Mouse (Mus musculus): Measurements from ENCODE around the gene Hist2h3c2.

- TF ChIP-seq CTCF (IDR thresholded peaks at IDR 0.05; ENCODE audit: low read depth, low read length), result no peak
- no peak for TF ChIP-seq POLR2A (IDR thresholded peaks at IDR 0.05; ENCODE audit: borderline replicate concordance, low read depth, low read length)
Observed at GRCm38 (mm10) chr3:96280660-96281059, 41.7 kb upstream of the Hist2h3c2 start.
